In genomic region chr10:34096418-34096883, GRCm38 (mm10) we compare ENCODE assay signal across 8 mouse cellular contexts. TPM values are rescaled to one million over a fixed set of nuclear protein-coding genes. Genes with fewer than 3 reads are reported as not detected.
DNase-seq lines count a peak whose midpoint lies in the region; ATAC-seq and TF ChIP-seq lines count a peak whose summit lies in the region.

Calhm5 (minus strand) TSS chr10:34096519.

- no peaks in the 10 kb centered on the region for H3K4me1 ChIP-seq in MEL (ENCODE audit: control insufficient read depth in 1 of 2, insufficient read depth in 2 of 2, low read length in 2 of 2)
- H3K4me1 ChIP-seq in hindbrain, embryonic 12.5 days, result 0 out of 2 replicates have a peak, but pooled peaks cover 4% of the 10 kb centered on the region
- H3K4me1 ChIP-seq in lung, embryonic 16.5 days (replicated peaks; ENCODE audit: control insufficient read depth, insufficient read depth, low read length), result peaks cover 6% of the 10 kb centered on the region; the same call in 1 of the 2 replicates

- no peak for TF ChIP-seq POLR2A in MEL (IDR thresholded peaks at IDR 0.05; ENCODE audit: control insufficient read depth in 1 of 2, insufficient read depth in 1 of 2, low read depth in 1 of 2, low read length in 2 of 2, poor library complexity in 1 of 2)

- TF ChIP-seq EP300 in MEL (IDR thresholded peaks at IDR 0.05; ENCODE audit: low read depth in 1 of 2, low read length in 2 of 2), result no peak

- no peaks in the 10 kb centered on the region for H3K9me3 ChIP-seq in MEL (replicated peaks; ENCODE audit: insufficient read depth, low read length)
- no peaks in the 10 kb centered on the region for H3K9me3 ChIP-seq in hindbrain, embryonic 12.5 days (replicated peaks)
- H3K9me3 ChIP-seq in lung, embryonic 16.5 days (ENCODE audit: control insufficient read depth, low read length), result no peaks in the 10 kb centered on the region

- ATAC-seq in frontal cortex, adult (ENCODE audit: low TSS enrichment), result peak; percentile 80
- no peak for ATAC-seq in hindbrain, embryonic 12.5 days (ENCODE audit: low FRiP score)
- peak; percentile 93 for ATAC-seq in lung, embryonic 16.5 days (ENCODE audit: low read depth)

- H3K4me3 ChIP-seq in MEL (ENCODE audit: control insufficient read depth in 1 of 2, insufficient read depth in 1 of 2, low read depth in 2 of 2, low read length in 2 of 2), result peak within 1 kb of the TSS in 1 of 2 experiments; percentile 1; a peak in 1 of 4 replicates
- no peak within 1 kb of the TSS; the same call in 1 of the 2 replicates for H3K4me3 ChIP-seq in hindbrain, embryonic 12.5 days
- peak within 1 kb of the TSS; percentile 38 for H3K4me3 ChIP-seq in lung, embryonic 16.5 days (ENCODE audit: low read length)

- peak within 1 kb of the TSS; percentile 29 for H3K4me2 ChIP-seq in hindbrain, embryonic 12.5 days (replicated peaks)
- H3K4me2 ChIP-seq in lung, embryonic 16.5 days (ENCODE audit: low read depth, low read length), result peak within 1 kb of the TSS; percentile 58

- H3K79me2 ChIP-seq in MEL (ENCODE audit: control insufficient read depth, insufficient read depth, low read length, poor library complexity), result no peaks in the 10 kb centered on the region

- H3K9ac ChIP-seq in MEL (ENCODE audit: control insufficient read depth, low read depth, low read length, poor library complexity, severe bottlenecking), result no peak within 1 kb of the TSS
- no peak within 1 kb of the TSS for H3K9ac ChIP-seq in hindbrain, embryonic 12.5 days
- H3K9ac ChIP-seq in lung, embryonic 16.5 days (ENCODE audit: low read length), result peak within 1 kb of the TSS; percentile 58

- DNase-seq in MEL (ENCODE audit: low read depth, low spot score), result peak; percentile 29
- peak; percentile 3 for DNase-seq in c-Kit-positive CD71-positive TER-119-negative erythroid progenitor cells, embryonic 14.5 days (ENCODE audit: low read depth)
- peak; percentile 11 to 36 for DNase-seq in layer of hippocampus, postnatal 10 days (ENCODE audit: low spot score in 2 of 2)
- DNase-seq in retina, embryonic 14.5 days (ENCODE audit: low spot score), result peak; percentile 45
- no peak for DNase-seq in natural killer cell, adult 2 months (ENCODE audit: low spot score in 2 of 2)

- peak; percentile 31 for TF ChIP-seq RAD21 in MEL (IDR thresholded peaks at IDR 0.05; ENCODE audit: low read depth, low read length)

- peak in 1 of 3 experiments; percentile 25; a peak in 2 of 6 replicates for TF ChIP-seq CTCF in MEL (IDR thresholded peaks at IDR 0.05 in 2 of 3, conservative IDR thresholded peaks at IDR 0.05 in 1 of 3; ENCODE audit: control insufficient read depth in 1 of 3, insufficient read depth in 1 of 3, low read depth in 2 of 3, low read length in 3 of 3, poor library complexity in 1 of 3, severe bottlenecking in 1 of 3)

- peaks cover 0 to 1% of the 10 kb centered on the region in 2 experiments; a peak in 1 of 4 replicates for H3K27me3 ChIP-seq in MEL (ENCODE audit: control insufficient read depth in 1 of 2, insufficient read depth in 2 of 2, low read length in 2 of 2)
- no peaks in the 10 kb centered on the region for H3K27me3 ChIP-seq in hindbrain, embryonic 12.5 days
- no peaks in the 10 kb centered on the region for H3K27me3 ChIP-seq in lung, embryonic 16.5 days (ENCODE audit: control insufficient read depth, insufficient read depth, low read depth, low read length)

- no peaks in the 10 kb centered on the region for H3K36me3 ChIP-seq in MEL (ENCODE audit: control insufficient read depth in 1 of 2, insufficient read depth in 2 of 2, low read length in 2 of 2)
- H3K36me3 ChIP-seq in hindbrain, embryonic 12.5 days, result no peaks in the 10 kb centered on the region
- no peaks in the 10 kb centered on the region for H3K36me3 ChIP-seq in lung, embryonic 16.5 days (ENCODE audit: control insufficient read depth, insufficient read depth, low read length)

- WGBS in hindbrain, embryonic 12.5 days, result 27% methylated on average over 9 of the region's 9 CpGs
- 6% methylated on average over 9 of the region's 9 CpGs for WGBS in lung, embryonic 16.5 days

- H3K27ac ChIP-seq in MEL (ENCODE audit: control insufficient read depth, low read depth, low read length), result no peak within 1 kb of the TSS
- no peak within 1 kb of the TSS for H3K27ac ChIP-seq in hindbrain, embryonic 12.5 days
- 0 out of 2 replicates have a peak within 1 kb of the TSS, but pooled peaks have one; percentile 21 for H3K27ac ChIP-seq in lung, embryonic 16.5 days (ENCODE audit: low read length)

TF ChIP-seq in MEL, 35 proteins besides CTCF, POLR2A, EP300 and RAD21:
- TF ChIP-seq SMC3 (IDR thresholded peaks at IDR 0.05; ENCODE audit: low read depth, low read length) (peak; percentile 31), POLR2AphosphoS5 (IDR thresholded peaks at IDR 0.05; ENCODE audit: borderline replicate concordance, low read depth, low read length) (no peak), BHLHE40 (IDR thresholded peaks at IDR 0.05; ENCODE audit: borderline replicate concordance, low read depth, low read length) (peak; percentile 44; the same call in 1 of the 2 replicates)

RNA-seq across cellular contexts. Expression of gene Calhm5, which starts in this region (rescaled TPM):
- total RNA-seq in MEL (2012; rRNA removed), result not detected in 2 replicates
- not detected for polyA plus RNA-seq in MEL (2012; ENCODE audit: insufficient read depth in 1 of 2, insufficient read length in 2 of 2, low read depth in 1 of 2, low replicate concordance in 2 of 2, missing spikeins in 1 of 2)
- 0.25 and 0.32 TPM in 2 replicates for polyA plus RNA-seq in hindbrain, embryonic 12.5 days (2016; fragmentation: Nextera tagmentation; extraction: Ambion mirVana)
- total RNA-seq in layer of hippocampus, postnatal 10 days (2021), result 1 to 10 TPM; 2.1 to 2.2 TPM
- 1.0 TPM in 2 replicates for polyA plus RNA-seq in lung, embryonic 16.5 days (2015; fragmentation: Nextera tagmentation; extraction: Ambion mirVana)

Comparison
In these comparisons a context has a peak if more than half of its experiments do, and no peak if none do; other contexts are left out.
1. Peak in DNase-seq in MEL; RNA of the gene not detected or under 1 TPM.
2. DNase-seq: peak in c-Kit-positive CD71-positive TER-119-negative erythroid progenitor cells, embryonic 14.5 days (single experiment), layer of hippocampus, postnatal 10 days (2 of 2) and retina, embryonic 14.5 days (single experiment); none in natural killer cell, adult 2 months (0 of 2).